Mouse (Mus musculus) leukemia stem cell, adult 10-12 weeks (primary cell): ENCODE measurements around the gene Nkapd1. TPM values are rescaled to one million over a fixed set of nuclear protein-coding genes. Genes with fewer than 3 reads are reported as not detected.

Experiments
- polyA plus RNA-seq: library from polyadenylated mRNA; stranded (reverse); fragments of >175 nt; gene quantifications from 2 replicates; pipeline ENCODE4 v1.2.3, GENCODE M21; 2012; ENCODE audit warnings: low replicate concordance

Gene Nkapd1
- 5.4 and 6.9 TPM in 2 replicates for polyA plus RNA-seq

DNA sequence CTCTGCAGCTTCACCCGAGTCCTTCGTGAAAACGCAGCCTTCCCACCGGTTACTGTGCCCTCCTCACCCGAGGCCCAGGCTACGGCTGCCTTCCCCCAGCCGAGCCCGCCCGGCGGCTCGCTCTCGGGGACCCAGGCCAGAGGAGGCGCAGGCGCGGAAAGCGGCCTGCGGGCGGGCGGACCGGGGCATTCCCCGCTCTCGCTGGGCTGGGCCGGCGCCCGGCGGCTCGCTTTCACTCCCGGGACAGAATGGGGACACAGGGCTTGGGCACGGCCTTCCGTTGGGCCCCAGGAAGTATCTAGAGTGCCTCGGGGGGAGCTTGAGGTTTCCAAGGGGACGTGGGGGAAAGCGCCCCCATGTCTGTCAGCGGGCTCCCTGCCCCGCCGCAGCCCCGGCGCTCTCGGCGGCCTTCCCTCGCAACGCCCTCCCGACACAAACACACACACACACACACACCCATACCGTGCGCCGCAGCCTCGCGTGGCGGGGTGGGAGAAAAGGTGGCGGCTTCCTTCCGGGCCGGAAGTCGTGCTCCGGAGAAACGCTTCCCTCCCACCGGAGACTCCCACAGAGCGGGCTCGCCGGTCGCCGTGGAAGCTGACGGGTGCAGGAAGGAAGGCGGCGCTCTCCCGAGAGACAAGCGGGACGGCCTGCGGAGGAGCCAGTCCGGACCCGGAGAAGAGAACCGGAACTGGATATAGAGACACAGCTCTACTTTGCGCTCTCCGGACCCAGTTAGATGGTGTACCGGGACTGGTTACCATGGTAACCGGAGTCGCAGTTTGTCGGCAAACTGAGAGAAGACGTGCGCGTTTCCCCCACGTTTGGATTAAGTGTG lies at the start of gene Nkapd1, which contains the start of gene Pih1d2:
TSS of gene Nkapd1 (minus strand) at position 699 of the 838 bp plus-strand sequence.
TSS of gene Pih1d2 (plus strand) at position 556 of the 838 bp plus-strand sequence.

DNA sequence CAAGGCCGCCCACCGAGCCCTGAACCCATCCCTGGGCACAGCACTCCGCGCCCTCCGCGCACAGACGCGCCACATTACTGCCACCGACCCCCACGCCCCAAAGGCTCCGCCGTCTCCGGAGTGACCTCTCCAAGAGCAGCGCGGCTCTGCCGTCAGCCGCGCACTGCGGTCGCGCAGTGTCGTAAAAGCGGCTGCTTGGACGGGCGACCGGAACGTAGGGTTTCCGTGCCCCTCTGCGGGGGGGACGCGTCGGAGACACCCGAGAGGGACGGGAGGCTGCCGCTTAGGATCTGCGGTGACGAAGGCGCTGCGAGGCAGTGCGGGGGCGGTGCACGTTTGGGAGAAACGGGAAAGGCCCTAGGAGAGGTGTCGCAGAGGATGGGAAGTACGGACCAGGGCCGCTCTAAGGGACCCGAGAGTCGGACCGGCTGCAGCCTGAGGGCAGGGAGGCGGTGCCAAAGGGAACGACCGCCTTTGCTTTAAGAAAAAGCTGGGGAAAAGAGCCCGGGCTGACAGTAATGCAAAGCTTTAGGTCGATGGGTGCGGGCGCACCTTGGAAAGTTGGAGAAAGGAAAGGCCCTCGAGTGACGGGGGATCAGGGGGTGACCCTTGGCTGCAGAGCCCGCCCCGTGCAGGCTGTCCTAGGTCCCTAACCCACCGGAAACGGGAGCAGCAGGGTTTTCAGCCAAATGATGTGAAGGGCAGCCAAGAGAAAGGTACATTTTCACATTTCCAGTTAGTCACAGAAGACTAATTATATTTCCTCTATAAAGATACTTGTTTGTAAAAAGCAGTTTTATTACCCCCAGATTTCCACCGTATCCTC lies 42.3 kb upstream of the Nkapd1 start, which contains the start of gene Dlat:
TSS of gene Dlat (minus strand) at position 389 of the 826 bp plus-strand sequence.

DNA sequence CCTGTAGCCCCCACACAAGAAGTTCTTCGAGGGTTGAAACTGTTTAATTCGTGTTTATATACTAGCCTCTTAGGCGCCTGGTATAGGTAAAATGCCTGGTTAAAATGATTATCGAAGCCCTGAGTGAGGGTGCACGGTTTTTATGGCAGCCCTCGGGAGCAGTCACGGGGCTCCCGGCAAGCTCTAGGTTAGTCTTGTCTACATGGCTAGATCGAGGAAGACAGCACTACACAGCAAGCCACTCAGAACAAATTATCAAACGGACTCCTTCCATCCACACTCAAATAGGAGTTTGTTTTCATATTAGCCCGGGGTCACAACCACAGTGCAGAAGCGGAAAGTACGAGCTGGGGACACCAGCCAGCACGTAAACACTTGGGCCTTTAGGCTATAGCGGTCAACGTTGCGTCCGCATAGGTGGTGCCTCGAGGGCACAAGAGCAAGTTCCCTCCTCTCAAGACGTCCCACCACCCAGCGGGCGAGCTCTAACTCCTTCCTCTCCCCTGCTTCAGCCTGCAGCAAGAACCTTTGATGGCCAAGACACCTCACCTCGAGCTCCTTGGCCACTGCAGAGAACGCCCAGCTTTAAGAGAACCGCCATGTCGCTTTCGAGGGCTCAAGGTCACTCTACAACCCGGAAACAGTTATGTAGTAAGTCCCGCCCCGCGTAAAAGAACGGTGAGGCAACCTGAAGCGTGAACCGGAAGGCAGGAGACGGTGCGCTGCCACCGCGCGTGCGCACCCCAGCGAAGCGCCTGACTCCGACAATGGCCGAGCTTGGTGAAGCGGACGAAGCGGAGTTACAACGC lies 13.9 kb downstream of the Nkapd1 start, which contains the start of the genes Sdhd and Timm8b:
TSS of gene Sdhd (minus strand) at position 624 of the 809 bp plus-strand sequence.
TSS of gene Timm8b (plus strand) at position 722 of the 809 bp plus-strand sequence.

DNA sequence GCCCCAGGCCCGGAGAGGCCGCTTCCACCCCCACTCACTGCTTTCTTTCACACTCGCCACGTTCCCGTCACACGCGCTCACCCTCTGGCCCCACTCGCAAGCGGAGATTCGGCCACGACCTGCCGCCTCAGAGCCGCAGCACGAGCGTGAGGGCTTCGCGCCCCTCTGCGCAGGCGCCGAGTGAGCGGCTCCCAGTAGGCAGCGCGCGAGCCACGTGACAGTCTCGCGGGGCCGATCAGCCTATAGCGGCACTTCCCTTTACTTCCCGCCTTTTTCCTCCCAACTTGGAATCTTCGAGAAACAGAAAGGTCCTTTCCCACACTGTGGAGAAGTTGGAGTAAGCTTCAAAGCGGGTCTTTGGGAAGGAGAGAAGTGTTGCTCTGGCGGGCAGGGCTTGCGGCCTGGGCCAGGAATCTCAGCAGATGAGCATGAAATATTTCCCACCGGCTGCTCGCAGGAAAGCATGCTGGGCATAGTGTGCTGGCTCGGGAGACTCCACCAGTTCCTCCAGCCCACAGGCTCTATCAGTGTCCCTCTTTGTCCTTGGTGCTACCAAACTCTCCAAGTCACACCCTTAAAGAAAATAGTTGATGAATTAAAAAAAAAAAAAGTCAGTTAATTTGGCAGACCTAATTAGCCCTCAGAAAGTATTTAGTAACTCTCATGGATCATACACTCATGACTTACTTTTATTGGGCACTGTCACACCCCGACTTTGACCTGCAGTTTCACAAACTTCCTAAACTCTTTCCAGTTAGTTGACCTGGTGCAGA lies 55.9 kb downstream of the Nkapd1 start, which contains the start of gene Tex12:
TSS of gene Tex12 (minus strand) at position 181 of the 773 bp plus-strand sequence.

Other genes starting within 250 kb of the Nkapd1 start
- not detected in 2 replicates for gene Plet1, start 122.9 kb downstream of the Nkapd1 start, polyA plus RNA-seq
- 3.7 and 9.6 TPM in 2 replicates for gene Pts, start 88.7 kb downstream of the Nkapd1 start, polyA plus RNA-seq
- 2.0 TPM in 1 of 2 replicates, not detected in the other for gene Il18, start 62.6 kb downstream of the Nkapd1 start, polyA plus RNA-seq
- not detected in 2 replicates for gene Bco2, start 62.3 kb downstream of the Nkapd1 start, polyA plus RNA-seq
- not detected in 2 replicates for gene Tex12, start 56.1 kb downstream of the Nkapd1 start, polyA plus RNA-seq
- 4.9 and 64.9 TPM in 2 replicates for gene Sdhd, start 13.7 kb downstream of the Nkapd1 start, polyA plus RNA-seq
- gene Timm8b, start 13.6 kb downstream of the Nkapd1 start, polyA plus RNA-seq: 3.2 and 17.7 TPM in 2 replicates
- gene Pih1d2, start 143 bp downstream of the Nkapd1 start, polyA plus RNA-seq: 0.17 TPM in 1 of 2 replicates, not detected in the other
- 59.9 and 70.1 TPM in 2 replicates for gene Dlat, start 42.3 kb upstream of the Nkapd1 start, polyA plus RNA-seq
- gene Dixdc1, start 122.1 kb upstream of the Nkapd1 start, polyA plus RNA-seq: not detected in 2 replicates
- not detected in 2 replicates for gene 2310030G06Rik, start 129.1 kb upstream of the Nkapd1 start, polyA plus RNA-seq
- 1.1 TPM in 1 of 2 replicates, not detected in the other for gene Cryab, start 133.9 kb upstream of the Nkapd1 start, polyA plus RNA-seq
- not detected in 2 replicates for gene Hspb2, start 134.9 kb upstream of the Nkapd1 start, polyA plus RNA-seq
- 0.81 and 2.6 TPM in 2 replicates for gene Fdxacb1, start 150.8 kb upstream of the Nkapd1 start, polyA plus RNA-seq
- gene Alg9, start 157.6 kb upstream of the Nkapd1 start, polyA plus RNA-seq: 4.8 and 6.6 TPM in 2 replicates
- gene 1110032A03Rik, start 158.1 kb upstream of the Nkapd1 start, polyA plus RNA-seq: 1.2 and 1.5 TPM in 2 replicates
- 10.1 and 14.5 TPM in 2 replicates for gene Ppp2r1b, start 227.8 kb upstream of the Nkapd1 start, polyA plus RNA-seq